Mouse (Mus musculus) ES-Bruce4 (cell line): ENCODE results near the gene Pacsin1. TPM values are rescaled to one million over a fixed set of nuclear protein-coding genes. Genes with fewer than 3 reads are reported as not detected.

Experiments
- H3K27ac ChIP-seq: 2 replicates; pipeline ENCODE4 v1.5.1; 2012; ENCODE audit warnings: low read length, inconsistent platforms; ENCODE audit not compliant: insufficient read depth
- H3K27me3 ChIP-seq: 2 replicates; pipeline ENCODE4 v1.6.1; 2012; ENCODE audit warnings: mild to moderate bottlenecking, low read length, inconsistent platforms; ENCODE audit not compliant: control insufficient read depth, poor library complexity, insufficient read depth, severe bottlenecking
- H3K36me3 ChIP-seq: 2 replicates; pipeline ENCODE4 v1.6.1; 2012; ENCODE audit warnings: inconsistent platforms, mild to moderate bottlenecking, low read length, moderate library complexity; ENCODE audit not compliant: control insufficient read depth, poor library complexity, insufficient read depth, severe bottlenecking
- H3K4me1 ChIP-seq: one replicate; pipeline ENCODE4 v1.8.1; 2011; ENCODE audit warnings: low read length; ENCODE audit not compliant: control insufficient read depth, insufficient read depth
- H3K4me3 ChIP-seq: 2 replicates; pipeline ENCODE4 v1.5.1; 2011; ENCODE audit warnings: low read depth, mild to moderate bottlenecking, low read length
- H3K9ac ChIP-seq: 2 replicates; pipeline ENCODE4 v1.6.1; 2012; ENCODE audit warnings: low read depth, mild to moderate bottlenecking, inconsistent platforms; ENCODE audit not compliant: poor library complexity, severe bottlenecking
- H3K9me3 ChIP-seq: replicated peaks from 2 replicates; pipeline ENCODE4 v1.6.1; 2012; ENCODE audit warnings: mild to moderate bottlenecking, low read length, inconsistent platforms; ENCODE audit not compliant: control insufficient read depth, poor library complexity, insufficient read depth, severe bottlenecking
- CTCF ChIP-seq: IDR thresholded peaks from one replicate; pipeline ENCODE4 v1.8.1; 2011; ENCODE audit warnings: low read depth, low read length
- EP300 ChIP-seq: IDR thresholded peaks from 2 replicates; pipeline ENCODE4 v1.6.1; 2011; ENCODE audit warnings: low read depth, low read length; ENCODE audit not compliant: insufficient read depth
- POLR2A ChIP-seq: IDR thresholded peaks from one replicate; pipeline ENCODE4 v1.8.1; 2011; ENCODE audit warnings: low read length; ENCODE audit not compliant: insufficient read depth
- polyA plus RNA-seq: library from polyadenylated mRNA; stranded (reverse); fragments of >200 nt; gene quantifications from 2 replicates; pipeline ENCODE4 v1.2.4, GENCODE M21; 2011; ENCODE audit warnings: low read depth; ENCODE audit not compliant: missing spikeins, insufficient read depth, insufficient read length

Pacsin1 gene
- polyA plus RNA-seq, 1 experiment: 16.8 TPM

DNA sequence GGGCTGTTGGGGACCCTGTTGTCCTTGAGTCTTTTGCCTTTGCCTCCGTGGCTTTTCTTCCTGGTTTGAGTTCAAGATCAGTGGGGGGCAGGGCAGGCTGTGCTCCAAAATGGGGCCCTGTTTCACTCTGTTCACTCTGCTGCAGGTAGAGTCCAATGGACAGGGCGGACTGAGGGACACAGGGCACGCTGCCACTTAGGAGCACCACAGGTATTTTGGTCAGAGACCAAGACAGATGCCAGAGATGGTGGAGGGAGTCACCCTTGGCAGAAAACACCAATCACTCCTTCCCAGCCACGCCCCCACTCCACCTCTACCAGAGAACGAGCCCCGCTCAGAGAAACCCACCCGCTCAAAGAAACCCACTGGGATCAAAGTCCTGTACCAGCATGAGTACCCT, 9.5 kb upstream of the Pacsin1 start:
- Histone ChIP-seq H3K9ac (no peak overlapping the region), H3K36me3 (no peaks in the 10 kb centered on the region), H3K27ac (no peak overlapping the region), H3K27me3 (no peaks in the 10 kb centered on the region), H3K9me3 (no peaks in the 10 kb centered on the region), H3K4me1 (no peaks in the 10 kb centered on the region), H3K4me3 (no peak overlapping the region)
- TF ChIP-seq POLR2A (no peak), CTCF (no peak), EP300 (no peak)

DNA sequence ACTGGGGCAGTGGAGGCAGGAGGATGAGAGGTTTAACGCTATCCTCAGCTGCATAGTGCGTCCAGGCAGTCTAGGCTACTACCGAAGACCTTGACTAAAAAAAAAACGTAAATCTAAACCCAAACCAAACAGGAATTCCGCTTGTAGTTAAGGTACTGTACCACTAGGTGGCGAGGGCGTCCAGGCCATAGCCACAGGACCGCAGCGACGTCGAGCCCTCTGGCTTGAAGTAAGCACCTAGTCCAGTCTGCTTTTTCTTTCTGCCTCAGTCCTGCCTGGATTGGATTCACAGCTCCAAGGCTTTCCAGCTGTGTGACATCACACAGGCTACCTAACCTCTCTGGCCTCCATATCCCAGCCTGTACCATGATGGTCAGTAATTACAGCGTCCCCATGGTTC, 5.1 kb upstream of the Pacsin1 start:
- Histone ChIP-seq H3K9me3 (no peaks in the 10 kb centered on the region), H3K9ac (no peak overlapping the region), H3K27me3 (no peaks in the 10 kb centered on the region), H3K36me3 (no peaks in the 10 kb centered on the region), H3K27ac (no peak overlapping the region), H3K4me3 (no peak overlapping the region), H3K4me1 (peaks cover 4% of the 10 kb centered on the region)
- TF ChIP-seq CTCF (peak; percentile 95), POLR2A (no peak)

DNA sequence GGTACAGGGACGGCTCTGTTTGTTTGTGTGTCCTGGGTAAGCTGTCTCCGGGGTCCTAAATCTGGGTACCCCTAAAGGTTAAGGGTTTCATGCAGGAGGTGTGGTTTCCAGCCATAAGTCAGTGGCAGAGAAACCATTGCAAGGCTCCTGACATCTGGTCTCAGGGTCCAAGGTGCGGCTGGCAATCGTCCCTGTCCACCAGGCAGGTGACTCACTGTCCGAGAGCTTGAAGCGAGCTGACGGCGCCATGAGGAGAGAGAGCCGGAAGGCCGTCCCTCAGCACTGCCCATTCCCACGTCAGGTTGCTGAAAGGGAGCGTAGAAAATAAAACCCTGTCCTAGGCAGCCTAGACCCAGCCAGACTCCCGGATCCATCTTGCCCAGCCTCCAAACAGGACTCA, 4.7 kb upstream of the Pacsin1 start:
- Histone ChIP-seq H3K4me1 (peaks cover 5% of the 10 kb centered on the region), H3K27me3 (0 out of 2 replicates have a peak, but pooled peaks cover under 1% of the 10 kb centered on the region), H3K36me3 (no peaks in the 10 kb centered on the region), H3K9me3 (no peaks in the 10 kb centered on the region), H3K9ac (no peak overlapping the region), H3K27ac (no peak overlapping the region), H3K4me3 (no peak overlapping the region)
- TF ChIP-seq EP300 (no peak), CTCF (no peak), POLR2A (no peak)

DNA sequence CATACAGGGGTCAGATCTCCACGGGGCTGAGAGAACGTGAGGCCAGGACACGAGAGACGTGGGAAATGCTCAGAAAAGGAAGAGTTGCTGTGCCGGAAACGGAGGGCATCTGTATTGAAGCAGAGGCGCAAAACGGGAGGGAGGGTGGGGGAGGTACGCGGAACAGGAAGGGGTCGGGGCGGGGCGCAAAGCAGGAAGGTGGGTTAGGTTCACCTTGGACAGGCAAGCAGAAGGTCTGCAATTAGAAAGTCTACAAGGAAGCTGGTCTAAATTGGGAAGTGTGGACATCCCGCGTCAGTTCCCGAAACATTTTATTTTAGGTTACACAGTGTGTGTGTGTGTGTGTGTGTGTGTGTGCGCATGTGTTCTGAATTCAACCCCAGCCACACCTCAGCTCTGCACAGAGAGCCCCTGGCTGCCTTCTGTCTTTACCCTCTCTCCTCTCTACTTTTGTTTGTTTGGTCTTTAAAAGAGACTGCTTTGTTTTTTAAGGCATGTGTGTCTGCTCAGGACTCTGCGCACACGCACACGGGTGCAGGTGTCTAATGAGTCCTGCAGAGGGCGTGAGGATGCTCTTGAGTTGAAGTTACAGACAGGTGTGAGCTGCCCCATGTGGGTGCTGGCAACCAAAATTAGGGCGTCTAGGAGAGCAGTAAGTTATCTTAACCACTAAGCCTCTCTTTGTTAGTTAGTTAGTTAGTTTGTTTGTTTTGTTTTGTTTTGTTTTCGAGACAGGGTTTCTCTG, 3.1 kb upstream of the Pacsin1 start:
- no peak overlapping the region for H3K9ac ChIP-seq
- H3K4me1 ChIP-seq: peaks cover 5% of the 10 kb centered on the region
- H3K27me3 ChIP-seq: 0 out of 2 replicates have a peak, but pooled peaks cover 2% of the 10 kb centered on the region
- no peaks in the 10 kb centered on the region for H3K9me3 ChIP-seq
- H3K4me3 ChIP-seq: peak overlapping the region; percentile 15
- H3K36me3 ChIP-seq: no peaks in the 10 kb centered on the region
- TF ChIP-seq POLR2A (no peak), CTCF (peak; percentile 34)
- no peak overlapping the region for H3K27ac ChIP-seq

DNA sequence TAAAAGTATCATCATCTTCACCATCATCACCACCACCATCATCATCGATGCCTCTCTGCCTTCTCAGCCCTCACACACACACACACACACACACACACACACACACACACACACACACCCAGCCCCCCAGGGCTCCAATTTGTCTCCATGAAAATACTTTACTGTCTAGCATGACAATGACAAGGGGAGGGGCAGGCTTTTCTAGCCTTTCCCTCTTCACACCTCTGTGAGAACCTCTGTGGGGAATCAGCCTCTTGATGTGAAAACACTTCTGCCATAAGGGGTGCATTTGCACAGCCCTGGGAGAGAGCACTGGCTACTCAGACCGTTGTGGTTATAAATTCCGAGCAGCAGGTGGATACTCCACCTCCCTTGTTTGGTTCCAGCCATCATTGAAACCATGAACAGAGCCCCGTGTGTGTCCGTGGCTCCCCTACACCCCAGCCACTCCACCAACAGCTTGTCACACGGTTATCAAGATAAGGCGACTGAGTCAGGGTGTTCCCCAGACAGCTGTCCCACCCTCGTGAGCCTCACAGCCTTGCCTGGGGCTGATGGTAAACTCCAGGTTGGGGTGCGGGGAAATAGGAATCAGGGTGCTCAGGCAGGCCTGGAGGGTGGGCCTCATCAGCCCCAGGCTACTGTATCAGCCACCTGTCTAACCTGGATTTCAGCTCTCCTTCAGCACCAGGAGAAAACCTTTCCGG, 1.9 kb upstream of the Pacsin1 start:
- no peak overlapping the region for H3K4me3 ChIP-seq
- peaks cover 5% of the 10 kb centered on the region for H3K4me1 ChIP-seq
- H3K27me3 ChIP-seq: 0 out of 2 replicates have a peak, but pooled peaks cover 2% of the 10 kb centered on the region
- H3K9ac ChIP-seq: no peak overlapping the region
- no peak for TF ChIP-seq EP300
- no peak for TF ChIP-seq POLR2A
- no peak for TF ChIP-seq CTCF
- H3K9me3 ChIP-seq: no peaks in the 10 kb centered on the region
- no peak overlapping the region for H3K27ac ChIP-seq
- H3K36me3 ChIP-seq: no peaks in the 10 kb centered on the region

DNA sequence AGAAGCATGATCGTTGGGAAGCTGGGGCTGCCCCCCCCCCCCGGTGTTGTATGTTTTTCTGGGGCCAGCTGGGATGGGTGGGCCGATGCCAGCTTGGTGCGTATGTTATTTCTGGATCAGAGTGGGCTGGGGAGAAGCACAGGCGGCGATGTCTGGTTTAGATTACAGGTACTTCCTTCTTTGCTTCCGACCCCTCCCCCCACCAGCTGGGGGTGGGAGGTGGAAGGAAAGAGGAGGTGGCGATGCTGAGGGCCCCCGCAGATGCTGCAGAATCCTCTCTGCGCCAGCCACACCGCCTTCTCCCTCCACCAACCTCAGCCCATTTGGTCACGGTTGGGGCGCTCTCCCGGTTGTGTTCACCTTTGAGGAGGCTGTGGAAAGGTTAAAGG, 696 bp downstream of the Pacsin1 start:
- Histone ChIP-seq H3K4me1 (peaks cover 5% of the 10 kb centered on the region), H3K9ac (peak overlapping the region; percentile 74), H3K36me3 (no peaks in the 10 kb centered on the region), H3K27ac (no peak overlapping the region), H3K4me3 (peak overlapping the region; percentile 46), H3K27me3 (0 out of 2 replicates have a peak, but pooled peaks cover 2% of the 10 kb centered on the region), H3K9me3 (no peaks in the 10 kb centered on the region)
- TF ChIP-seq CTCF (no peak), POLR2A (no peak), EP300 (no peak)
